ENCODE assay signal across 8 mouse cellular contexts in genomic region chr5:76589311-76589710, GRCm38 (mm10). TPM values are rescaled to one million over a fixed set of nuclear protein-coding genes. Genes with fewer than 3 reads are reported as not detected.
A peak's percentile ranks its signal among the peaks of the same experiment; 100 is the strongest.
DNase-seq lines count a peak whose midpoint lies in the region; ATAC-seq and TF ChIP-seq lines count a peak whose summit lies in the region.

No protein-coding gene starts in this region.

- H3K27ac ChIP-seq in ES-E14 (ENCODE audit: insufficient read depth, low read depth, low read length, poor library complexity, severe bottlenecking), result no peak overlapping the region
- peak overlapping the region; percentile 93 for H3K27ac ChIP-seq in heart, embryonic 16.5 days (ENCODE audit: low read length)
- H3K27ac ChIP-seq in liver, embryonic 13.5 days, result peak overlapping the region; percentile 89

- peaks cover 2% of the 10 kb centered on the region; the same call in 1 of the 2 replicates for H3K36me3 ChIP-seq in ES-E14 (ENCODE audit: control insufficient read depth, insufficient read depth, low read length, poor library complexity, severe bottlenecking)
- peaks cover 10% of the 10 kb centered on the region for H3K36me3 ChIP-seq in heart, embryonic 16.5 days (ENCODE audit: control insufficient read depth, insufficient read depth)
- peaks cover 25% of the 10 kb centered on the region for H3K36me3 ChIP-seq in liver, embryonic 13.5 days

- peak; percentile 4 for ATAC-seq in CD4-positive, CD25-positive, alpha-beta regulatory T cell, adult 4 months
- no peak for ATAC-seq in heart, embryonic 16.5 days (replicated peaks; ENCODE audit: extremely low read depth, insufficient read depth, low FRiP score)
- no peak for ATAC-seq in liver, embryonic 13.5 days (ENCODE audit: low read depth)

- 0 out of 4 replicates have a peak, but pooled peaks cover 0 to 2% of the 10 kb centered on the region in 2 experiments for H3K4me1 ChIP-seq in ES-E14 (ENCODE audit: control insufficient read depth in 2 of 2, insufficient read depth in 2 of 2, low read length in 2 of 2, poor library complexity in 1 of 2)
- peaks cover 5% of the 10 kb centered on the region for H3K4me1 ChIP-seq in heart, embryonic 16.5 days (ENCODE audit: control insufficient read depth, insufficient read depth, low read length)
- H3K4me1 ChIP-seq in liver, embryonic 13.5 days (replicated peaks), result peaks cover 16% of the 10 kb centered on the region

- intact Hi-C loops in gastrocnemius, postnatal 36 days (cut with DNase I), result no loop called here

- in situ Hi-C loops in ES-E14 (cut with MboI; ENCODE audit: low sequenced_read_pairs in 2 of 2, unreplicated experiment in 2 of 2), result no loop called here

- H3K4me2 ChIP-seq in heart, embryonic 16.5 days (ENCODE audit: low read depth, low read length), result peak overlapping the region; percentile 80
- peak overlapping the region; percentile 75 for H3K4me2 ChIP-seq in liver, embryonic 13.5 days

- peak overlapping the region; percentile 88 to 100 for H3K4me3 ChIP-seq in ES-E14 (ENCODE audit: insufficient read depth in 1 of 2, low read depth in 1 of 2, low read length in 2 of 2, poor library complexity in 1 of 2, severe bottlenecking in 1 of 2)
- H3K4me3 ChIP-seq in heart, embryonic 16.5 days (ENCODE audit: low read length), result peak overlapping the region; percentile 96
- peak overlapping the region; percentile 91 for H3K4me3 ChIP-seq in liver, embryonic 13.5 days (replicated peaks)

- H3K9me3 ChIP-seq in ES-E14 (ENCODE audit: control insufficient read depth, insufficient read depth, low read depth, low read length), result no peaks in the 10 kb centered on the region
- no peaks in the 10 kb centered on the region for H3K9me3 ChIP-seq in heart, embryonic 16.5 days (replicated peaks; ENCODE audit: control insufficient read depth, low read length)
- no peaks in the 10 kb centered on the region for H3K9me3 ChIP-seq in liver, embryonic 13.5 days (replicated peaks)

- no peak for DNase-seq in ES-E14 (ENCODE audit: low read depth, low spot score)
- no peak for DNase-seq in liver, embryonic 13.5 days
- no peak for DNase-seq in gastrocnemius, postnatal 36 days
- DNase-seq in ovary, postnatal 10 days (ENCODE audit: low spot score), result no peak
- no peak for DNase-seq in cerebellum, adult 9-10 months
- no peak for DNase-seq in layer of hippocampus, postnatal 10 days (ENCODE audit: low spot score in 2 of 2)

- H3K9ac ChIP-seq in ES-E14 (ENCODE audit: insufficient read depth, low read depth, low read length, poor library complexity, severe bottlenecking), result peak overlapping the region; percentile 98
- H3K9ac ChIP-seq in heart, embryonic 16.5 days (ENCODE audit: low read length), result peak overlapping the region; percentile 94
- H3K9ac ChIP-seq in liver, embryonic 13.5 days, result peak overlapping the region; percentile 88

- H3K27me3 ChIP-seq in heart, embryonic 16.5 days (ENCODE audit: control insufficient read depth, insufficient read depth, low read length), result no peaks in the 10 kb centered on the region
- no peaks in the 10 kb centered on the region for H3K27me3 ChIP-seq in liver, embryonic 13.5 days

- WGBS in heart, embryonic 16.5 days, result 6% methylated on average over 7 of the region's 7 CpGs
- WGBS in liver, embryonic 13.5 days (ENCODE audit: insufficient replicate concordance), result 14% methylated on average over 7 of the region's 7 CpGs

TF ChIP-seq in ES-E14, 5 proteins besides CTCF, POLR2A, EP300 and RAD21:
- TF ChIP-seq MAFK (IDR thresholded peaks at IDR 0.05; ENCODE audit: insufficient read depth, low read depth, low read length) (no peak), ZNF384 (IDR thresholded peaks at IDR 0.05; ENCODE audit: low read depth, low read length) (no peak), ZC3H11A (IDR thresholded peaks at IDR 0.05; ENCODE audit: borderline replicate concordance, low read depth, low read length) (no peak), CHD2 (IDR thresholded peaks at IDR 0.05; ENCODE audit: low read depth, low read length) (no peak), HCFC1 (IDR thresholded peaks at IDR 0.05; ENCODE audit: borderline replicate concordance, insufficient read depth, low read length) (no peak)

RNA-seq across cellular contexts. Expression of gene Cep135, which starts 0.8 kb away (rescaled TPM):
- 1 to 10 TPM; 5.0 TPM for polyA plus RNA-seq in CD4-positive, CD25-positive, alpha-beta regulatory T cell, adult 4 months (2017; shearing (Covaris generic))
- total RNA-seq in ES-E14 (2012; rRNA removed), result 8.8 and 9.1 TPM in 2 replicates
- 4.7 and 4.9 TPM in 2 replicates for polyA plus RNA-seq in heart, embryonic 16.5 days (2015; fragmentation: Nextera tagmentation; extraction: Ambion mirVana)
- 4.5 and 5.9 TPM in 2 replicates for polyA plus RNA-seq in liver, embryonic 13.5 days (2015; fragmentation: Nextera tagmentation; extraction: Ambion mirVana)
- 1 to 10 TPM in 1 of 2 experiments, under 1 TPM in 1; 0.86 to 1.0 TPM for total RNA-seq in gastrocnemius, postnatal 36 days (2021)
- 1 to 10 TPM; 7.2 to 8.5 TPM for total RNA-seq in layer of hippocampus, postnatal 10 days (2021)
